Mouse (Mus musculus): ENCODE results near the gene Tcf19.

DNA sequence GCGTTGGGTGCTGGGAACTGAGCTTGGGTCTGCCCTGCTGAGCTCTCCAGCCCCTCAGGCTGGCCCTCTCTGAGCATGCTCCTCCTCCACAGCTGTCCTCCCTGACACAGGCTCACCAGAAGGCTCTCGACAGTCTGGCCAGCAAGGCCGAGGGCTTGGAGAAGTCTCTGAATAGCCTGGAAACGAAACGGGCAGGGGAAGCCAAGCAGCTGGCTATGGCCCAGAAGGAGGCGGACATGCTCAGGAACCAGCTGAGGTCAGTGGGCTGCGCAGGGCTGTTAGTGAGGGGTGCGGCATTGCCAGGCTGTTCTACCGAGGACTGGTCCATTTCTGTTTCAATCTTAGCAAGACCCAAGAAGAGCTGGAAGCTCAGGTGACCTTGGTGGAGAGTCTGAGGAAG, 7.7 kb upstream of the Tcf19 start:
- no peak for TF ChIP-seq CTCF (IDR thresholded peaks at IDR 0.05; ENCODE audit: low read depth)
- no peak for TF ChIP-seq EP300 (IDR thresholded peaks at IDR 0.05; ENCODE audit: low read depth)

Data from liver, embryonic 14.5 days (tissue).